ENCODE assay signal across 19 mouse cellular contexts in genomic region chr12:86791987-86792386, GRCm38 (mm10). TPM values are rescaled to one million over a fixed set of nuclear protein-coding genes. Genes with fewer than 3 reads are reported as not detected.
"Had no signal": no experiment of that assay in that cellular context is flagged by ENCODE, and none has a peak within 500 bp of the region (broad histone marks: within the 10 kb centered on the region; RNA-seq: fewer than 3 reads in every experiment).

No protein-coding gene starts in this region.

- DNase-seq: lung, adult 2 months; lung, postnatal 14 days; lung, postnatal 36 days; right cerebral cortex, postnatal 14 days; thymus, adult 2 months; thymus, postnatal 25 days; thymus, postnatal 4 days had no signal

- H3K27ac ChIP-seq: lung, embryonic 15.5 days; macrophage; midbrain, embryonic 13.5 days; midbrain, embryonic 15.5 days; neural tube, embryonic 12.5 days; stomach, embryonic 15.5 days; stomach, postnatal 0 days had no signal

- H3K4me3 ChIP-seq: lung, embryonic 15.5 days; megakaryocyte, embryonic 14.5 days; midbrain, embryonic 13.5 days; midbrain, embryonic 15.5 days; neural tube, embryonic 12.5 days; stomach, embryonic 15.5 days had no signal

RNA-seq across cellular contexts. Expression of gene Lrrc74a, which starts 57.8 kb away (rescaled TPM):
- total RNA-seq: megakaryocyte progenitor cell, adult 5-6 weeks; midbrain, postnatal 0 days; monocyte, adult 5-6 weeks; neutrophil, adult 5-6 weeks had no signal
